Mouse (Mus musculus): ENCODE results near the gene Coq5. TPM values are rescaled to one million over a fixed set of nuclear protein-coding genes. Genes with fewer than 3 reads are reported as not detected.

The Coq5 gene
- polyA plus RNA-seq, 1 experiment: 23.9 TPM

- no peak for DNase-seq (ENCODE audit: low spot score)
These were observed 32.9 kb downstream of the Coq5 start for GRCm38 (mm10) chr5:115312354-115312753.

GRCm38 (mm10) chr5:115312816-115313667 lies 33.6 kb downstream of the Coq5 start:
- DNase-seq (ENCODE audit: low spot score): no peak

- DNase-seq (ENCODE audit: low spot score): no peak
These were observed 34.1 kb downstream of the Coq5 start for GRCm38 (mm10) chr5:115313668-115313943.

- DNase-seq (ENCODE audit: low spot score): no peak
These were observed 37.6 kb downstream of the Coq5 start for GRCm38 (mm10) chr5:115316968-115317644.

GRCm38 (mm10) chr5:115317645-115318328 lies 38.3 kb downstream of the Coq5 start:
- no peak for DNase-seq (ENCODE audit: low spot score)

GRCm38 (mm10) chr5:115319004-115319940 lies 39.8 kb downstream of the Coq5 start:
- peak; percentile 55 for DNase-seq (ENCODE audit: low spot score)

- DNase-seq (ENCODE audit: low spot score): no peak
These were observed 46.9 kb downstream of the Coq5 start for GRCm38 (mm10) chr5:115326256-115326831.

GRCm38 (mm10) chr5:115326875-115327609 lies 47.6 kb downstream of the Coq5 start, which contains the start of gene Srsf9:
Srsf9 (plus strand) TSS chr5:115327177.
- DNase-seq (ENCODE audit: low spot score): peak; percentile 94

GRCm38 (mm10) chr5:115327610-115328548 lies 48.4 kb downstream of the Coq5 start:
- DNase-seq (ENCODE audit: low spot score): no peak

GRCm38 (mm10) chr5:115330955-115331354 lies 51.5 kb downstream of the Coq5 start:
- DNase-seq (ENCODE audit: low spot score): no peak

- no peak for DNase-seq (ENCODE audit: low spot score)
These were observed 54.2 kb downstream of the Coq5 start for GRCm38 (mm10) chr5:115333626-115334025.

GRCm38 (mm10) chr5:115340007-115340406 lies 60.5 kb downstream of the Coq5 start:
- no peak for DNase-seq (ENCODE audit: low spot score)

- DNase-seq (ENCODE audit: low spot score): peak; percentile 90
These were observed 61.3 kb downstream of the Coq5 start, which contains the start of the genes Gatc and Triap1 for GRCm38 (mm10) chr5:115340577-115341313. Gatc (minus strand) TSS chr5:115341178. Triap1 (plus strand) TSS chr5:115341225.

GRCm38 (mm10) chr5:115341314-115342165 lies 62.1 kb downstream of the Coq5 start:
- no peak for DNase-seq (ENCODE audit: low spot score)

Measured in urinary bladder, adult 2 months (tissue).